Mouse (Mus musculus) midbrain, embryonic 14.5 days (tissue): ENCODE results near the gene 6430550D23Rik. TPM values are rescaled to one million over a fixed set of nuclear protein-coding genes. Genes with fewer than 3 reads are reported as not detected.
A peak's percentile ranks its signal among the peaks of the same experiment; 100 is the strongest.

Experiments used
- ATAC-seq: fragments of 200-750 bp; cut with Nextera tagmentation; 2 replicates; pipeline ENCODE4 v1.8.0; 2017; ENCODE audit warnings: moderate number of reproducible peaks, moderate library complexity; ENCODE audit not compliant: low FRiP score, low TSS enrichment
- DNase-seq: peaks from one replicate; pipeline ENCODE4 v3.0.0-alpha.2; 2015
- H3K27ac ChIP-seq: fragments of 300-500 bp; sonication (generic); replicated peaks from 2 replicates; pipeline ENCODE4 v1.5.1; 2014; ENCODE audit warnings: mild to moderate bottlenecking, low read depth, low read length, moderate library complexity
- H3K27me3 ChIP-seq: fragments of 300-500 bp; sonication (generic); 2 replicates; pipeline ENCODE4 v1.6.1; 2014; ENCODE audit warnings: low read length, control low read depth, mixed read lengths; ENCODE audit not compliant: control insufficient read depth, insufficient read depth
- H3K36me3 ChIP-seq: fragments of 300-500 bp; sonication (generic); 2 replicates; pipeline ENCODE4 v1.6.1; 2014; ENCODE audit warnings: low read length, control low read depth; ENCODE audit not compliant: control insufficient read depth, insufficient read depth
- H3K4me1 ChIP-seq: fragments of 300-500 bp; sonication (generic); 2 replicates; pipeline ENCODE4 v1.6.1; 2014; ENCODE audit warnings: mild to moderate bottlenecking, antibody characterized with exemption, low read length, control low read depth; ENCODE audit not compliant: control insufficient read depth, insufficient read depth
- H3K4me2 ChIP-seq: fragments of 300-500 bp; sonication (generic); 2 replicates; pipeline ENCODE4 v1.6.1; 2014; ENCODE audit warnings: mild to moderate bottlenecking, low read length, moderate library complexity
- H3K4me3 ChIP-seq: fragments of 300-500 bp; sonication (generic); replicated peaks from 2 replicates; pipeline ENCODE4 v1.5.1; 2014; ENCODE audit warnings: low read depth, low read length
- H3K9ac ChIP-seq: fragments of 300-500 bp; sonication (generic); replicated peaks from 2 replicates; pipeline ENCODE4 v1.6.1; 2014; ENCODE audit warnings: mild to moderate bottlenecking, low read length, moderate library complexity
- H3K9me3 ChIP-seq: fragments of 300-500 bp; sonication (generic); 2 replicates; pipeline ENCODE4 v1.6.1; 2016; ENCODE audit warnings: low read length, control low read depth, mixed read lengths; ENCODE audit not compliant: control insufficient read depth
- WGBS: fragments of 180-500 bp; shearing (Covaris S2); extraction: QIAGEN DNeasy Blood & Tissue Kit; methylation state at CpG from one replicate; pipeline ENCODE4 v1.1.7; 2014; 5-methylcytosine and 5-hydroxymethylcytosine counted together
- polyA plus RNA-seq: library from polyadenylated mRNA; unstranded; fragments of >200 nt; fragmentation: Nextera tagmentation; extraction: Ambion mirVana; gene quantifications from 2 replicates; pipeline ENCODE4 v1.2.1, GENCODE M21; 2014

The 6430550D23Rik gene
- polyA plus RNA-seq, 1 experiment from 2014 or later, result 1.7 TPM

GRCm38 (mm10) chr2:156005393-156005792 lies 2.4 kb downstream of the 6430550D23Rik start:
- H3K36me3 ChIP-seq, result peaks cover 9% of the 10 kb centered on the region
- DNase-seq (no peak), ATAC-seq (no peak)
- 89% methylated on average over 4 of the region's 4 CpGs for WGBS
- no peaks in the 10 kb centered on the region for H3K9me3 ChIP-seq
- no peak overlapping the region for H3K9ac ChIP-seq
- no peak overlapping the region for H3K4me2 ChIP-seq
- H3K27ac ChIP-seq, result no peak overlapping the region
- H3K27me3 ChIP-seq, result no peaks in the 10 kb centered on the region
- peaks cover 6% of the 10 kb centered on the region for H3K4me1 ChIP-seq
- H3K4me3 ChIP-seq, result no peak overlapping the region

GRCm38 (mm10) chr2:155991863-155992321 lies 15.9 kb downstream of the 6430550D23Rik start:
- H3K36me3 ChIP-seq, result peaks cover 100% of the 10 kb centered on the region

GRCm38 (mm10) chr2:155991151-155991550 lies 16.6 kb downstream of the 6430550D23Rik start:
- H3K27me3 ChIP-seq, result no peaks in the 10 kb centered on the region
- no peaks in the 10 kb centered on the region for H3K9me3 ChIP-seq
- H3K27ac ChIP-seq, result no peak overlapping the region
- H3K4me3 ChIP-seq, result no peak overlapping the region
- no peak overlapping the region for H3K9ac ChIP-seq
- H3K4me2 ChIP-seq, result no peak overlapping the region
- no peaks in the 10 kb centered on the region for H3K4me1 ChIP-seq
- WGBS, result 95% methylated on average over 10 of the region's 10 CpGs
- peaks cover 98% of the 10 kb centered on the region for H3K36me3 ChIP-seq
- ATAC-seq (no peak), DNase-seq (no peak)

More at GRCm38 (mm10) chr2:155991863-155992321, 15.9 kb downstream of the 6430550D23Rik start:
- ATAC-seq (no peak), DNase-seq (peak; percentile 12)
- Histone ChIP-seq H3K9me3 (no peaks in the 10 kb centered on the region), H3K4me3 (no peak overlapping the region), H3K4me2 (no peak overlapping the region), H3K9ac (no peak overlapping the region), H3K27me3 (no peaks in the 10 kb centered on the region), H3K4me1 (no peaks in the 10 kb centered on the region), H3K27ac (no peak overlapping the region)
- 83% methylated on average over 14 of the region's 14 CpGs for WGBS

- ATAC-seq (no peak), DNase-seq (no peak)
- Histone ChIP-seq H3K27me3 (no peaks in the 10 kb centered on the region), H3K27ac (no peak overlapping the region), H3K36me3 (peaks cover 98% of the 10 kb centered on the region), H3K4me1 (no peaks in the 10 kb centered on the region), H3K4me2 (no peak overlapping the region), H3K4me3 (no peak overlapping the region), H3K9me3 (no peaks in the 10 kb centered on the region), H3K9ac (no peak overlapping the region)
- 78% methylated on average over 4 of the region's 4 CpGs for WGBS
Measured at GRCm38 (mm10) chr2:155989085-155989484, 18.7 kb downstream of the 6430550D23Rik start.

- no peaks in the 10 kb centered on the region for H3K9me3 ChIP-seq
- ATAC-seq, result no peak
- no peak overlapping the region for H3K4me2 ChIP-seq
- peaks cover 98% of the 10 kb centered on the region for H3K36me3 ChIP-seq
- no peaks in the 10 kb centered on the region for H3K4me1 ChIP-seq
- H3K4me3 ChIP-seq, result no peak overlapping the region
- no peak overlapping the region for H3K9ac ChIP-seq
- H3K27ac ChIP-seq, result no peak overlapping the region
- DNase-seq, result no peak
- WGBS, result 97% methylated on average over 6 of the region's 6 CpGs
- H3K27me3 ChIP-seq, result no peaks in the 10 kb centered on the region
Measured at GRCm38 (mm10) chr2:155987131-155987530, 20.6 kb downstream of the 6430550D23Rik start.

GRCm38 (mm10) chr2:155985776-155986175 lies 22.0 kb downstream of the 6430550D23Rik start:
- Histone ChIP-seq H3K27ac (no peak overlapping the region), H3K4me1 (no peaks in the 10 kb centered on the region), H3K9me3 (no peaks in the 10 kb centered on the region), H3K4me3 (no peak overlapping the region), H3K9ac (no peak overlapping the region), H3K27me3 (no peaks in the 10 kb centered on the region), H3K36me3 (peaks cover 98% of the 10 kb centered on the region), H3K4me2 (no peak overlapping the region)
- 92% methylated on average over 7 of the region's 7 CpGs for WGBS
- DNase-seq (no peak), ATAC-seq (no peak)

GRCm38 (mm10) chr2:155979328-155979991 lies 28.3 kb downstream of the 6430550D23Rik start:
- H3K27ac ChIP-seq, result no peak overlapping the region
- H3K27me3 ChIP-seq, result no peaks in the 10 kb centered on the region
- DNase-seq, result no peak
- H3K9ac ChIP-seq, result no peak overlapping the region
- no peak overlapping the region for H3K4me2 ChIP-seq
- no peaks in the 10 kb centered on the region for H3K4me1 ChIP-seq
- ATAC-seq, result no peak
- 90% methylated on average over 5 of the region's 5 CpGs for WGBS
- H3K36me3 ChIP-seq, result peaks cover 90% of the 10 kb centered on the region
- no peak overlapping the region for H3K4me3 ChIP-seq
- H3K9me3 ChIP-seq, result no peaks in the 10 kb centered on the region

- H3K4me2 ChIP-seq, result no peak overlapping the region
- 82% methylated on average over 14 of the region's 14 CpGs for WGBS
- peak; percentile 4 for DNase-seq
- ATAC-seq, result no peak
- no peaks in the 10 kb centered on the region for H3K27me3 ChIP-seq
- no peaks in the 10 kb centered on the region for H3K9me3 ChIP-seq
- no peak overlapping the region for H3K9ac ChIP-seq
- no peak overlapping the region for H3K27ac ChIP-seq
- peaks cover 85% of the 10 kb centered on the region for H3K36me3 ChIP-seq
- H3K4me1 ChIP-seq, result no peaks in the 10 kb centered on the region
- no peak overlapping the region for H3K4me3 ChIP-seq
Measured at GRCm38 (mm10) chr2:155974087-155974731, 33.6 kb downstream of the 6430550D23Rik start.

- ATAC-seq (no peak), DNase-seq (no peak)
Measured at GRCm38 (mm10) chr2:155973348-155973747, 34.4 kb downstream of the 6430550D23Rik start.

More at GRCm38 (mm10) chr2:155973348-155973747, 34.4 kb downstream of the 6430550D23Rik start:
- no peaks in the 10 kb centered on the region for H3K27me3 ChIP-seq
- H3K9me3 ChIP-seq, result no peaks in the 10 kb centered on the region
- H3K4me2 ChIP-seq, result no peak overlapping the region
- no peaks in the 10 kb centered on the region for H3K4me1 ChIP-seq
- WGBS, result 83% methylated on average over 6 of the region's 6 CpGs
- H3K27ac ChIP-seq, result no peak overlapping the region
- H3K4me3 ChIP-seq, result no peak overlapping the region
- peaks cover 88% of the 10 kb centered on the region for H3K36me3 ChIP-seq
- no peak overlapping the region for H3K9ac ChIP-seq
